Mouse (Mus musculus) embryonic fibroblast, embryonic 13.5 days (primary cell): ENCODE measurements around the gene Usp22.

Source experiments
- CTCF ChIP-seq: IDR thresholded peaks from 2 replicates; pipeline ENCODE4 v1.5.1; 2011; ENCODE audit warnings: mild to moderate bottlenecking, control low read depth, low read length, moderate library complexity, borderline replicate concordance; ENCODE audit not compliant: insufficient read depth
- POLR2A ChIP-seq: IDR thresholded peaks from 2 replicates; pipeline ENCODE4 v1.6.1; 2011; ENCODE audit warnings: low read depth, mild to moderate bottlenecking, control low read depth, low read length, moderate library complexity

- no peak for TF ChIP-seq CTCF
- TF ChIP-seq POLR2A, result no peak
Measured at GRCm38 (mm10) chr11:61119996-61120583, 54.8 kb downstream of the Usp22 start.
